Mouse (Mus musculus): Measurements from ENCODE around the gene Chfr. TPM values are rescaled to one million over a fixed set of nuclear protein-coding genes. Genes with fewer than 3 reads are reported as not detected.

Gene Chfr
- 28.0 and 33.4 TPM in 2 replicates for polyA plus RNA-seq (2014; fragmentation: Nextera tagmentation; extraction: Ambion mirVana)

GRCm38 (mm10) chr5:110135293-110136086, at the start of gene Chfr:
Gene Chfr, plus strand, starts transcription at chr5:110135842.
- H3K36me3 ChIP-seq (ENCODE audit: control insufficient read depth, insufficient read depth, low read length), result peaks cover 3% of the 10 kb centered on the region
- DNase-seq (ENCODE audit: low spot score) (peak; percentile 100), ATAC-seq (ENCODE audit: insufficient number of reproducible peaks, low FRiP score, low TSS enrichment, low read depth) (peak; percentile 99)
- 4% methylated on average over 46 of the region's 46 CpGs for WGBS
- H3K4me2 ChIP-seq (ENCODE audit: low read depth, severe bottlenecking), result peak within 1 kb of the TSS; percentile 79
- H3K27me3 ChIP-seq (ENCODE audit: control insufficient read depth, insufficient read depth, low read length), result no peaks in the 10 kb centered on the region
- H3K9me3 ChIP-seq (ENCODE audit: control insufficient read depth, low read length), result peaks cover 2% of the 10 kb centered on the region; the same call in 1 of the 2 replicates
- no peak within 1 kb of the TSS for H3K27ac ChIP-seq (replicated peaks; ENCODE audit: low read depth, low read length)
- peak within 1 kb of the TSS; percentile 69 for H3K4me3 ChIP-seq (ENCODE audit: low read depth, low read length)
- H3K9ac ChIP-seq (ENCODE audit: low read length), result peak within 1 kb of the TSS; percentile 69
- no peaks in the 10 kb centered on the region for H3K4me1 ChIP-seq (ENCODE audit: control insufficient read depth, insufficient read depth, low read length)

- 29% methylated on average over 14 of the region's 14 CpGs for WGBS
- peak; percentile 20 for DNase-seq (ENCODE audit: low spot score)
- no peak overlapping the region for H3K4me2 ChIP-seq (ENCODE audit: low read depth, severe bottlenecking)
- H3K4me1 ChIP-seq (ENCODE audit: control insufficient read depth, insufficient read depth, low read length), result no peaks in the 10 kb centered on the region
- no peak overlapping the region for H3K9ac ChIP-seq (ENCODE audit: low read length)
- no peak for ATAC-seq (ENCODE audit: insufficient number of reproducible peaks, low FRiP score, low TSS enrichment, low read depth)
- H3K36me3 ChIP-seq (ENCODE audit: control insufficient read depth, insufficient read depth, low read length), result no peaks in the 10 kb centered on the region
- H3K27ac ChIP-seq (replicated peaks; ENCODE audit: low read depth, low read length), result no peak overlapping the region
- no peak overlapping the region for H3K4me3 ChIP-seq (ENCODE audit: low read depth, low read length)
- H3K9me3 ChIP-seq (ENCODE audit: control insufficient read depth, low read length), result no peaks in the 10 kb centered on the region
- no peaks in the 10 kb centered on the region for H3K27me3 ChIP-seq (ENCODE audit: control insufficient read depth, insufficient read depth, low read length)
Measured at GRCm38 (mm10) chr5:110086161-110086866, 49.3 kb upstream of the Chfr start.

GRCm38 (mm10) chr5:110091546-110091945, 44.1 kb upstream of the Chfr start:
- H3K4me2 ChIP-seq (ENCODE audit: low read depth, severe bottlenecking), result no peak overlapping the region
- ATAC-seq (ENCODE audit: insufficient number of reproducible peaks, low FRiP score, low TSS enrichment, low read depth), result no peak

GRCm38 (mm10) chr5:110094030-110094846, 41.4 kb upstream of the Chfr start, which contains the start of gene Gm35315:
Gene Gm35315, minus strand, starts transcription at chr5:110094420.
- Histone ChIP-seq H3K9me3 (ENCODE audit: control insufficient read depth, low read length) (no peaks in the 10 kb centered on the region), H3K27me3 (ENCODE audit: control insufficient read depth, insufficient read depth, low read length) (no peaks in the 10 kb centered on the region), H3K36me3 (ENCODE audit: control insufficient read depth, insufficient read depth, low read length) (no peaks in the 10 kb centered on the region), H3K4me2 (ENCODE audit: low read depth, severe bottlenecking) (peak within 1 kb of the TSS; percentile 59), H3K4me1 (ENCODE audit: control insufficient read depth, insufficient read depth, low read length) (no peaks in the 10 kb centered on the region), H3K27ac (replicated peaks; ENCODE audit: low read depth, low read length) (0 out of 2 replicates have a peak within 1 kb of the TSS, but pooled peaks have one; percentile 56), H3K9ac (ENCODE audit: low read length) (peak within 1 kb of the TSS; percentile 70), H3K4me3 (ENCODE audit: low read depth, low read length) (peak within 1 kb of the TSS; percentile 44)
- DNase-seq (ENCODE audit: low spot score), result peak; percentile 87
- peak; percentile 98 for ATAC-seq (ENCODE audit: insufficient number of reproducible peaks, low FRiP score, low TSS enrichment, low read depth)
- WGBS, result 2% methylated on average over 22 of the region's 25 CpGs

More at GRCm38 (mm10) chr5:110091546-110091945, 44.1 kb upstream of the Chfr start:
- Histone ChIP-seq H3K9ac (ENCODE audit: low read length) (no peak overlapping the region), H3K9me3 (ENCODE audit: control insufficient read depth, low read length) (no peaks in the 10 kb centered on the region), H3K4me1 (ENCODE audit: control insufficient read depth, insufficient read depth, low read length) (no peaks in the 10 kb centered on the region), H3K27ac (replicated peaks; ENCODE audit: low read depth, low read length) (no peak overlapping the region), H3K27me3 (ENCODE audit: control insufficient read depth, insufficient read depth, low read length) (no peaks in the 10 kb centered on the region), H3K36me3 (ENCODE audit: control insufficient read depth, insufficient read depth, low read length) (no peaks in the 10 kb centered on the region), H3K4me3 (ENCODE audit: low read depth, low read length) (no peak overlapping the region)
- 86% methylated on average over 2 of the region's 2 CpGs for whole genome bisulfite sequencing
- no peak for DNase-seq (ENCODE audit: low spot score)

- peak overlapping the region; percentile 59 for H3K4me2 ChIP-seq (ENCODE audit: low read depth, severe bottlenecking)
- 0 out of 2 replicates have a peak, but pooled peaks have one; percentile 18 for ATAC-seq (ENCODE audit: insufficient number of reproducible peaks, low FRiP score, low TSS enrichment, low read depth)
Measured at GRCm38 (mm10) chr5:110094847-110095213, 40.8 kb upstream of the Chfr start.

GRCm38 (mm10) chr5:110098991-110099477, 36.6 kb upstream of the Chfr start:
- H3K4me2 ChIP-seq (ENCODE audit: low read depth, severe bottlenecking), result no peak overlapping the region
- peaks cover 12% of the 10 kb centered on the region for H3K36me3 ChIP-seq (ENCODE audit: control insufficient read depth, insufficient read depth, low read length)
- no peak overlapping the region for H3K9ac ChIP-seq (ENCODE audit: low read length)
- 25% methylated on average over 1 of the region's 1 CpGs for WGBS
- no peaks in the 10 kb centered on the region for H3K27me3 ChIP-seq (ENCODE audit: control insufficient read depth, insufficient read depth, low read length)
- ATAC-seq (ENCODE audit: insufficient number of reproducible peaks, low FRiP score, low TSS enrichment, low read depth) (no peak), DNase-seq (ENCODE audit: low spot score) (peak; percentile 27)
- peaks cover 10% of the 10 kb centered on the region for H3K4me1 ChIP-seq (ENCODE audit: control insufficient read depth, insufficient read depth, low read length)
- H3K4me3 ChIP-seq (ENCODE audit: low read depth, low read length), result no peak overlapping the region
- no peak overlapping the region for H3K27ac ChIP-seq (replicated peaks; ENCODE audit: low read depth, low read length)
- H3K9me3 ChIP-seq (ENCODE audit: control insufficient read depth, low read length), result no peaks in the 10 kb centered on the region

More at GRCm38 (mm10) chr5:110094847-110095213, 40.8 kb upstream of the Chfr start:
- Histone ChIP-seq H3K36me3 (ENCODE audit: control insufficient read depth, insufficient read depth, low read length) (no peaks in the 10 kb centered on the region), H3K27me3 (ENCODE audit: control insufficient read depth, insufficient read depth, low read length) (no peaks in the 10 kb centered on the region), H3K9me3 (ENCODE audit: control insufficient read depth, low read length) (no peaks in the 10 kb centered on the region), H3K9ac (ENCODE audit: low read length) (peak overlapping the region; percentile 51), H3K4me3 (ENCODE audit: low read depth, low read length) (peak overlapping the region; percentile 44), H3K4me1 (ENCODE audit: control insufficient read depth, insufficient read depth, low read length) (peaks cover under 1% of the 10 kb centered on the region; the same call in 1 of the 2 replicates), H3K27ac (replicated peaks; ENCODE audit: low read depth, low read length) (no peak overlapping the region)
- DNase-seq (ENCODE audit: low spot score), result no peak
- 6% methylated on average over 4 of the region's 4 CpGs for WGBS

GRCm38 (mm10) chr5:110099656-110100580, 35.7 kb upstream of the Chfr start, which contains the start of gene Plcxd1:
Gene Plcxd1, plus strand, starts transcription at chr5:110099969.
- ATAC-seq (ENCODE audit: insufficient number of reproducible peaks, low FRiP score, low TSS enrichment, low read depth) (no peak; the same call in 1 of the 2 replicates), DNase-seq (ENCODE audit: low spot score) (peak; percentile 37)
- peak within 1 kb of the TSS; percentile 58 for H3K4me2 ChIP-seq (ENCODE audit: low read depth, severe bottlenecking)
- H3K4me1 ChIP-seq (ENCODE audit: control insufficient read depth, insufficient read depth, low read length), result peaks cover 10% of the 10 kb centered on the region
- WGBS, result 5% methylated on average over 24 of the region's 25 CpGs
- H3K27me3 ChIP-seq (ENCODE audit: control insufficient read depth, insufficient read depth, low read length), result no peaks in the 10 kb centered on the region
- H3K36me3 ChIP-seq (ENCODE audit: control insufficient read depth, insufficient read depth, low read length), result peaks cover 18% of the 10 kb centered on the region
- no peaks in the 10 kb centered on the region for H3K9me3 ChIP-seq (ENCODE audit: control insufficient read depth, low read length)
- no peak within 1 kb of the TSS for H3K9ac ChIP-seq (ENCODE audit: low read length)
- no peak within 1 kb of the TSS for H3K27ac ChIP-seq (replicated peaks; ENCODE audit: low read depth, low read length)
- peak within 1 kb of the TSS; percentile 22 for H3K4me3 ChIP-seq (ENCODE audit: low read depth, low read length)
